Mouse (Mus musculus) liver, embryonic 14.5 days (tissue): ENCODE measurements at regions not wholly inside any gene's neighbourhood (a gene's known extent, or its start where the extent isn't known, plus 50 kb on each side); places are given as distances from the start of the nearest gene placed in this dataset.
A peak's percentile ranks its signal among the peaks of the same experiment; 100 is the strongest.

Experiments
- ATAC-seq: fragments of 200-750 bp; cut with Nextera tagmentation; 2 replicates; pipeline ENCODE4 v1.8.0; 2017; ENCODE audit warnings: moderate number of reproducible peaks, mild to moderate bottlenecking, moderate library complexity; ENCODE audit not compliant: insufficient read depth
- DNase-seq, 3 experiments: peaks; one replicate each; pipeline ENCODE4 v3.0.0-alpha.2; 2012 to 2013; ENCODE audit warnings: low read depth in 3 of 3, low spot score in 3 of 3
- H3K27ac ChIP-seq: fragments of 300-500 bp; sonication (generic); 2 replicates; pipeline ENCODE4 v1.5.1; 2014; ENCODE audit warnings: moderate library complexity, mild to moderate bottlenecking, control low read depth, inconsistent platforms
- H3K27me3 ChIP-seq: fragments of 300-500 bp; sonication (generic); 2 replicates; pipeline ENCODE4 v1.6.1; 2014; ENCODE audit warnings: mild to moderate bottlenecking, low read length, moderate library complexity; ENCODE audit not compliant: control insufficient read depth, insufficient read depth
- H3K36me3 ChIP-seq: fragments of 300-500 bp; sonication (generic); replicated peaks from 2 replicates; pipeline ENCODE4 v1.6.1; 2014; ENCODE audit warnings: low read depth; ENCODE audit not compliant: control insufficient read depth, insufficient read depth
- H3K4me1 ChIP-seq, 2 experiments: fragments of 200-500 bp in 1 of 2; fragments of 300-500 bp in 1 of 2; sonication (generic) in 1 of 2; replicated peaks; 2 replicates each; pipeline ENCODE4 v1.6.1; 2012 to 2014; ENCODE audit warnings: antibody characterized with exemption in 1 of 2, inconsistent platforms in 1 of 2, low read length in 1 of 2; ENCODE audit not compliant: control insufficient read depth in 2 of 2, insufficient read depth in 2 of 2
- H3K4me2 ChIP-seq: fragments of 300-500 bp; sonication (generic); 2 replicates; pipeline ENCODE4 v1.6.1; 2014; ENCODE audit warnings: low read depth, mild to moderate bottlenecking, control low read depth, moderate library complexity
- H3K4me3 ChIP-seq, 2 experiments: fragments of 200-500 bp in 1 of 2; fragments of 300-500 bp in 1 of 2; sonication (generic) in 1 of 2; 2 replicates each; pipeline ENCODE4 v1.5.1; 2012 to 2014; ENCODE audit warnings: low read depth in 2 of 2, low read length in 2 of 2, mild to moderate bottlenecking in 2 of 2, control low read depth in 1 of 2, inconsistent platforms in 1 of 2, moderate library complexity in 1 of 2; ENCODE audit not compliant: insufficient read depth in 1 of 2
- H3K9ac ChIP-seq: fragments of 300-500 bp; sonication (generic); replicated peaks from 2 replicates; pipeline ENCODE4 v1.6.1; 2014; ENCODE audit warnings: mild to moderate bottlenecking, control low read depth, moderate library complexity
- H3K9me3 ChIP-seq: fragments of 300-500 bp; sonication (generic); 2 replicates; pipeline ENCODE4 v1.6.1; 2016; ENCODE audit warnings: low read length, mixed read lengths; ENCODE audit not compliant: control insufficient read depth
- CTCF ChIP-seq: IDR thresholded peaks from 2 replicates; pipeline ENCODE4 v1.5.1; 2016; ENCODE audit warnings: antibody characterized with exemption, low read depth, control low read depth
- EP300 ChIP-seq: IDR thresholded peaks from 2 replicates; pipeline ENCODE4 v1.6.1; 2016; ENCODE audit warnings: antibody characterized with exemption, low read depth
- WGBS: fragments of 180-500 bp; shearing (Covaris S2); extraction: QIAGEN DNeasy Blood & Tissue Kit; methylation state at CpG from one replicate; pipeline ENCODE4 v1.1.7; 2014; ENCODE audit not compliant: insufficient replicate concordance; 5-methylcytosine and 5-hydroxymethylcytosine counted together

DNA sequence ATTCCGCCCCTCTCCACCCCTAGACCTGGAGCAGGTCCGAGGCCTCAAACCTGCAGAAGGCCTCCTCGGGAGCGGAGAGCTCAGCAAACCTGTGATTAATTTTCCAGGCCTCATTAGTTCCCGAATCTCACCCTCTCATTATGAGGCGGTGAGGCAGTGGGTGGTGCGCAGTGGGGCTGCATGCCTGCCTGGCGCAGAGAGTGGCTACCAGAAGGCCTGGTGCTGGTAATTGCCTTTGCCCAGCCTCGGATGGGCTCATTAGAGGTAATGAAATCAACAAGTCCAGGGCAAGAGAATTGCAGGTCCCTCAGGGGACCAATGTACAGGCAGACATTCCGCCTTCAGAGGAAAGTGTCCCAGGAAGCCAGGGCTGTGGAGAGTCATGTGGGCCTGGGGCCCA is 322.0 kb upstream of the Rtl1 start:
- TF ChIP-seq CTCF: no peak
- no peak for TF ChIP-seq EP300
- Histone ChIP-seq H3K4me2 (no peak overlapping the region), H3K27ac (no peak overlapping the region), H3K4me1 (no peaks in the 10 kb centered on the region), H3K27me3 (no peaks in the 10 kb centered on the region), H3K9me3 (no peaks in the 10 kb centered on the region), H3K9ac (no peak overlapping the region), H3K36me3 (no peaks in the 10 kb centered on the region), H3K4me3 (no peak overlapping the region)
- no peak for ATAC-seq
- DNase-seq: no peak
- WGBS: 63% methylated on average over 10 of the region's 10 CpGs

DNA sequence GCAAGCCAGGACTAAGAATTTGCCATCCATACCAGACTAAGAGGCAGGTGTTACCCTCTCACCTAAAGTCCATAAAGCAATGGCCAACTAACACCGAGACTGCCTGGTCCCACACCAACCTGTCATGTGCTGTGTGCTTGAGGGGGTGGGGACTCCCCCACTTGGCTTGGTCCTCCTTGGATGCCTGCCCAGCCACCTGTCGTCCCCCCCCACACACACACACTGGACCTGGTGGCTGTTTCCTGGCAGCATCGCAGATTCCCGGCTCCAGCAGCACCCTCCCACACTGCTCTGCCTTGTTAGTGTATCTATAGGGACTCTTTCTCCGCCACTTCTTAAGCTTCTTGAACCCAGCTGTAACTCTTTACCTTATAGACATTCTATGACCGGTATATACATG is 325.7 kb upstream of the Rtl1 start:
- H3K4me2 ChIP-seq: no peak overlapping the region
- no peaks in the 10 kb centered on the region for H3K4me1 ChIP-seq
- DNase-seq (no peak), ATAC-seq (no peak)
- 59% methylated on average over 6 of the region's 6 CpGs for WGBS
- H3K27me3 ChIP-seq: no peaks in the 10 kb centered on the region
- H3K4me3 ChIP-seq: no peak overlapping the region
- TF ChIP-seq CTCF (no peak), EP300 (no peak)
- H3K27ac ChIP-seq: no peak overlapping the region
- no peaks in the 10 kb centered on the region for H3K9me3 ChIP-seq
- H3K36me3 ChIP-seq: no peaks in the 10 kb centered on the region
- no peak overlapping the region for H3K9ac ChIP-seq

DNA sequence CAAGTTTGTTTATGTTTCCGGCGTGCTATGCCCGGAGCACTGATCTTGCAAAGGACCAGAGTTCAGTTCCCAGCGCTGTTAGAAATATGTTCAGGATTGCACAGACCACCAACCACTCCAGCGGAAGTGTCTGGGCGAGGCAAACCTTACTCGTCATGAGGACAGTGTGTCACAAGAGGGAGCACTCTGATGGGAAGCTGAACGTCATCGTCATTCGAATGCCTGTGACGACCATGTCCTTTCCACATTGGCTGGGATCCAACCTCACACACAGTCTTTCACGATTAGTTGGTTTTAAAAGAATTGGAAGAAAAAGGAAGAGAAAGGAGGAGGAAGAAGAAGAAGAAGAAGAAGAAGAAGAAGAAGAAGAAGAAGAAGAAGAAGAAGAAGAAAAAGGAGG is 326.5 kb upstream of the Rtl1 start:
- no peak overlapping the region for H3K4me3 ChIP-seq
- no peak overlapping the region for H3K4me2 ChIP-seq
- WGBS: 49% methylated on average over 12 of the region's 12 CpGs
- no peaks in the 10 kb centered on the region for H3K36me3 ChIP-seq
- no peaks in the 10 kb centered on the region for H3K4me1 ChIP-seq
- DNase-seq (no peak), ATAC-seq (no peak)
- no peak overlapping the region for H3K27ac ChIP-seq
- H3K9ac ChIP-seq: no peak overlapping the region
- no peaks in the 10 kb centered on the region for H3K27me3 ChIP-seq
- TF ChIP-seq EP300 (no peak), CTCF (0 out of 2 replicates have a peak, but pooled peaks have one; percentile 12)
- no peaks in the 10 kb centered on the region for H3K9me3 ChIP-seq

DNA sequence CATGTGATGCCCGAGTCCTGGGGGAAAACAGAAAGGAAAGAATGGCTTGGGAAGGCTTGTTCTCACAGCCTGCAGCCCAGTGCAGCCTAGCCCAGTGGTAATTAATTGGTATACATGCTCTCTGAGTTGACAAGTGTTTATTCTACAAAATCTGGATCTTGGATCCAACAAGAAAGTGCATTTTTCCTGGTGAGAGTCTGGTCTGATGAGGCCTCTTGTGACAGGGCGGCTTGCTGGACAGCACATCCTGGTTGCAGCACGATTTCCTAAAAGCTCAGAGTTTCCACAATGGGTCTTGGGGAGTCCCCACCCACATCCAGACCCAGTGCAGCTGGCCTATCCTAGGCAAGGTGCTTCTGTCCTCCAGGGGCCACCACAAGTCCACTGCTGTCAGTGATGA is 332.7 kb upstream of the Dio3 start:
- ATAC-seq (no peak), DNase-seq (no peak)
- peaks cover 0 to 7% of the 10 kb centered on the region in 2 experiments; a peak in 2 of 4 replicates for H3K4me1 ChIP-seq
- no peak overlapping the region for H3K27ac ChIP-seq
- no peak overlapping the region for H3K9ac ChIP-seq
- no peaks in the 10 kb centered on the region for H3K36me3 ChIP-seq
- no peak overlapping the region for H3K4me2 ChIP-seq
- no peak overlapping the region for H3K4me3 ChIP-seq
- no peaks in the 10 kb centered on the region for H3K9me3 ChIP-seq
- H3K27me3 ChIP-seq: no peaks in the 10 kb centered on the region
- 58% methylated on average over 3 of the region's 3 CpGs for WGBS
- no peak for TF ChIP-seq CTCF
- TF ChIP-seq EP300: no peak

DNA sequence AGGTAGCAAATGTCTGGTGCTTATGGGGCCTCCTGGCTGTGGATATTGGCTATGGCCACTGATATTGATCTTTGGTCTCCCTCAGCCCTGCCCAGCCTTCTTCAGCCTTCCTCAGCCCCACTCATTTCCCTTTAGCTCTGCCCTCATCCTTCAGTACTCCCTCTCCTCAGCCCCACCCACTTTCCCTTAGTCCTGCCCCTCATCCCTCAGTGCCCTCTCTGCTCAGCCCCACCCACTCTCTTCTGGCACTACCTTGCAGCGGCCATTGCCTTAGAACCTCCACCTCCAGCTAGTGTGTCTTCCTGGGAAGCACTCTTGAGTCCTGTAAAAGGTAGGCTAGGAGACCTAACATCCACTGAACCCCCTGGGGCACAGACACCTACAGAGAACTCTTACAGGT is 331.9 kb upstream of the Dio3 start:
- Histone ChIP-seq H3K27ac (no peak overlapping the region), H3K4me1 (peaks cover 0 to 13% of the 10 kb centered on the region in 2 experiments; a peak in 2 of 4 replicates), H3K27me3 (no peaks in the 10 kb centered on the region), H3K9me3 (no peaks in the 10 kb centered on the region), H3K4me3 (no peak overlapping the region), H3K9ac (no peak overlapping the region), H3K4me2 (no peak overlapping the region), H3K36me3 (no peaks in the 10 kb centered on the region)
- TF ChIP-seq EP300 (no peak), CTCF (no peak)
- 43% methylated on average over 1 of the region's 1 CpGs for WGBS
- DNase-seq (no peak), ATAC-seq (no peak)
